Mouse (Mus musculus) MEL (cell line): Measurements from ENCODE around the gene Csnk1e. TPM values are rescaled to one million over a fixed set of nuclear protein-coding genes. Genes with fewer than 3 reads are reported as not detected.

ENCODE experiments used
- DNase-seq: peaks from one replicate; pipeline ENCODE4 v3.0.0; 2011; ENCODE audit warnings: low read depth, low spot score
- H3K27ac ChIP-seq: 2 replicates; pipeline ENCODE4 v1.5.1; 2012; ENCODE audit warnings: low read depth, mild to moderate bottlenecking, control low read depth, low read length, moderate library complexity; ENCODE audit not compliant: control insufficient read depth
- H3K27me3 ChIP-seq, 2 experiments: fragments of 150-350 bp in 1 of 2; sonication (generic) in 1 of 2; 2 replicates each; pipeline ENCODE4 v1.6.1; 2012; ENCODE audit warnings: low read length in 2 of 2, mild to moderate bottlenecking in 2 of 2, improper control_type of control experiment in 1 of 2, moderate library complexity in 1 of 2; ENCODE audit not compliant: insufficient read depth in 2 of 2, control insufficient read depth in 1 of 2
- H3K36me3 ChIP-seq, 2 experiments: 2 replicates each; pipeline ENCODE4 v1.6.1; 2012 to 2014; ENCODE audit warnings: low read length in 2 of 2, improper control_type of control experiment in 1 of 2, inconsistent platforms in 1 of 2, mild to moderate bottlenecking in 1 of 2; ENCODE audit not compliant: insufficient read depth in 2 of 2, control insufficient read depth in 1 of 2
- H3K4me1 ChIP-seq, 2 experiments: fragments of 150-350 bp in 1 of 2; sonication (generic) in 1 of 2; 2 replicates each; pipeline ENCODE4 v1.6.1; 2012; ENCODE audit warnings: low read length in 2 of 2, improper control_type of control experiment in 1 of 2, mild to moderate bottlenecking in 1 of 2; ENCODE audit not compliant: insufficient read depth in 2 of 2, control insufficient read depth in 1 of 2
- H3K4me3 ChIP-seq, 2 experiments: fragments of 150-350 bp in 1 of 2; sonication (generic) in 1 of 2; 2 replicates each; pipeline ENCODE4 v1.5.1; 2012; ENCODE audit warnings: low read depth in 2 of 2, low read length in 2 of 2, mild to moderate bottlenecking in 2 of 2, moderate library complexity in 2 of 2, control low read depth in 1 of 2, improper control_type of control experiment in 1 of 2; ENCODE audit not compliant: control insufficient read depth in 1 of 2, insufficient read depth in 1 of 2
- H3K79me2 ChIP-seq: 2 replicates; pipeline ENCODE4 v1.6.1; 2012; ENCODE audit warnings: mild to moderate bottlenecking, low read length, moderate library complexity; ENCODE audit not compliant: control insufficient read depth, poor library complexity, insufficient read depth
- H3K9ac ChIP-seq: 2 replicates; pipeline ENCODE4 v1.6.1; 2012; ENCODE audit warnings: low read depth, mild to moderate bottlenecking, control low read depth, low read length, moderate library complexity; ENCODE audit not compliant: control insufficient read depth, poor library complexity, severe bottlenecking
- H3K9me3 ChIP-seq: fragments of 150-350 bp; sonication (generic); replicated peaks from 2 replicates; pipeline ENCODE4 v1.6.1; 2012; ENCODE audit warnings: mild to moderate bottlenecking, low read length, improper control_type of control experiment, moderate library complexity; ENCODE audit not compliant: insufficient read depth
- CHD2 ChIP-seq: IDR thresholded peaks from 2 replicates; pipeline ENCODE4 v1.6.1; 2011; ENCODE audit warnings: low read length, improper control_type of control experiment
- GABPA ChIP-seq: IDR thresholded peaks from 2 replicates; pipeline ENCODE4 v1.6.1; 2012; ENCODE audit warnings: low read depth, mild to moderate bottlenecking, inconsistent platforms, low read length, improper control_type of control experiment, moderate library complexity
- GATA1 ChIP-seq: IDR thresholded peaks from 2 replicates; pipeline ENCODE4 v1.6.1; 2011; ENCODE audit warnings: low read depth, low read length, improper control_type of control experiment
- HCFC1 ChIP-seq: IDR thresholded peaks from 2 replicates; pipeline ENCODE4 v1.6.1; 2012; ENCODE audit warnings: low read depth, mild to moderate bottlenecking, inconsistent platforms, low read length, improper control_type of control experiment, moderate library complexity
- JUND ChIP-seq: IDR thresholded peaks from 2 replicates; pipeline ENCODE4 v1.6.1; 2011; ENCODE audit warnings: low read depth, mild to moderate bottlenecking, improper control_type of control experiment, low read length
- MAFK ChIP-seq: IDR thresholded peaks from 2 replicates; pipeline ENCODE4 v1.6.1; 2011; ENCODE audit warnings: low read depth, mild to moderate bottlenecking, low read length, improper control_type of control experiment, borderline replicate concordance
- MAZ ChIP-seq: IDR thresholded peaks from 2 replicates; pipeline ENCODE4 v1.6.1; 2012; ENCODE audit warnings: low read depth, mild to moderate bottlenecking, inconsistent platforms, low read length, improper control_type of control experiment
- MEF2A ChIP-seq: IDR thresholded peaks from 2 replicates; pipeline ENCODE4 v1.6.1; 2014; ENCODE audit warnings: low read depth, mild to moderate bottlenecking, inconsistent platforms, low read length, improper control_type of control experiment; ENCODE audit not compliant: poor library complexity, insufficient replicate concordance, severe bottlenecking; ENCODE audit errors: extremely low read depth
- MYC ChIP-seq: IDR thresholded peaks from 2 replicates; pipeline ENCODE4 v1.6.1; 2011; ENCODE audit warnings: low read depth, mild to moderate bottlenecking, low read length, improper control_type of control experiment, moderate library complexity
- NRF1 ChIP-seq: IDR thresholded peaks from 2 replicates; pipeline ENCODE4 v1.6.1; 2014; ENCODE audit warnings: low read depth, mild to moderate bottlenecking, inconsistent platforms, low read length, improper control_type of control experiment, moderate library complexity; ENCODE audit not compliant: poor library complexity, insufficient read depth, severe bottlenecking
- POLR2AphosphoS2 ChIP-seq: IDR thresholded peaks from 2 replicates; pipeline ENCODE4 v1.6.1; 2011; ENCODE audit warnings: low read length, improper control_type of control experiment
- POLR2AphosphoS5 ChIP-seq: IDR thresholded peaks from 2 replicates; pipeline ENCODE4 v1.6.1; 2012; ENCODE audit warnings: low read depth, borderline replicate concordance, mild to moderate bottlenecking, inconsistent platforms, low read length, moderate library complexity, mixed read lengths
- RAD21 ChIP-seq: IDR thresholded peaks from 2 replicates; pipeline ENCODE4 v1.6.1; 2011; ENCODE audit warnings: mild to moderate bottlenecking, low read depth, low read length, improper control_type of control experiment
- RCOR1 ChIP-seq: IDR thresholded peaks from 2 replicates; pipeline ENCODE4 v1.6.1; 2012; ENCODE audit warnings: low read depth, mild to moderate bottlenecking, inconsistent platforms, low read length, improper control_type of control experiment
- SMC3 ChIP-seq: IDR thresholded peaks from 2 replicates; pipeline ENCODE4 v1.6.1; 2011; ENCODE audit warnings: low read depth, low read length, improper control_type of control experiment
- TAL1 ChIP-seq: IDR thresholded peaks from 2 replicates; pipeline ENCODE4 v1.6.1; 2012; ENCODE audit warnings: mild to moderate bottlenecking, inconsistent platforms, low read length, moderate library complexity, mixed read lengths
- TBP ChIP-seq: IDR thresholded peaks from 2 replicates; pipeline ENCODE4 v1.8.0; 2011; ENCODE audit warnings: low read depth, low read length, improper control_type of control experiment
- TCF12 ChIP-seq: IDR thresholded peaks from 2 replicates; pipeline ENCODE4 v1.6.1; 2014; ENCODE audit warnings: low read depth, mild to moderate bottlenecking, inconsistent platforms, low read length, improper control_type of control experiment, moderate library complexity
- UBTF ChIP-seq: IDR thresholded peaks from 2 replicates; pipeline ENCODE4 v1.6.1; 2012; ENCODE audit warnings: low read depth, mild to moderate bottlenecking, inconsistent platforms, low read length, improper control_type of control experiment, moderate library complexity, borderline replicate concordance; ENCODE audit not compliant: insufficient read depth
- USF1 ChIP-seq: IDR thresholded peaks from 2 replicates; pipeline ENCODE4 v1.6.1; 2014; ENCODE audit warnings: low read depth, mild to moderate bottlenecking, inconsistent platforms, low read length, improper control_type of control experiment, moderate library complexity
- ZMIZ1 ChIP-seq: IDR thresholded peaks from 2 replicates; pipeline ENCODE4 v1.6.1; 2012; ENCODE audit warnings: low read depth, mild to moderate bottlenecking, inconsistent platforms, low read length, improper control_type of control experiment, moderate library complexity
- polyA plus RNA-seq, 2 experiments: library from polyadenylated mRNA; stranded (reverse) in 1 of 2; unstranded in 1 of 2; fragments of >175 nt in 1 of 2; fragments of >200 nt in 1 of 2; gene quantifications; 2 replicates each; pipeline versions ENCODE4 v1.2.1 to v1.2.4; 2012; ENCODE audit warnings: low replicate concordance in 2 of 2, low read depth in 1 of 2; ENCODE audit not compliant: insufficient read length in 2 of 2, insufficient read depth in 1 of 2, missing spikeins in 1 of 2
- total RNA-seq: library from RNA; depleted of rRNA; stranded (reverse); fragments of 300-350 nt; gene quantifications from 2 replicates; pipeline ENCODE4 v1.2.3, GENCODE M21; 2012; rRNA removed

Gene Csnk1e
- total RNA-seq = 28.5 and 33.3 TPM in 2 replicates
- polyA plus RNA-seq = 10 to 100 TPM in 1 of 2 experiments, not detected in 1; 58.1 TPM

GRCm38 (mm10) chr15:79455106-79455810 lies at the start of gene Csnk1e:
Csnk1e (minus strand) TSS chr15:79455566.
- Histone ChIP-seq H3K4me1 (peaks cover 0 to 9% of the 10 kb centered on the region in 2 experiments; a peak in 2 of 4 replicates), H3K4me3 (peak within 1 kb of the TSS; percentile 42 to 50; a peak in 3 of 4 replicates), H3K9ac (peak within 1 kb of the TSS; percentile 55), H3K9me3 (no peaks in the 10 kb centered on the region), H3K36me3 (peaks cover 0 to 2% of the 10 kb centered on the region in 2 experiments; a peak in 1 of 4 replicates), H3K27ac (no peak within 1 kb of the TSS), H3K27me3 (peaks cover under 1 to 7% of the 10 kb centered on the region in 2 experiments), H3K79me2 (no peaks in the 10 kb centered on the region)
- peak; percentile 57 for DNase-seq
- no peak for TF ChIP-seq GATA1
- no peak for TF ChIP-seq RAD21
- no peak for TF ChIP-seq HCFC1
- TF ChIP-seq TCF12 = no peak
- TF ChIP-seq POLR2AphosphoS2 = no peak
- TF ChIP-seq RCOR1 = no peak
- TF ChIP-seq UBTF = no peak
- TF ChIP-seq TAL1 = no peak
- no peak for TF ChIP-seq MAFK
- no peak for TF ChIP-seq SMC3
- TF ChIP-seq USF1 = no peak
- no peak for TF ChIP-seq TBP
- TF ChIP-seq MEF2A = no peak
- TF ChIP-seq GABPA = no peak
- TF ChIP-seq MYC = no peak

- TF ChIP-seq CHD2 = no peak
- no peak for TF ChIP-seq RAD21
- no peak for TF ChIP-seq ZMIZ1
- TF ChIP-seq MAZ = no peak
- no peak for TF ChIP-seq JUND
- no peak for TF ChIP-seq GABPA
- no peak for TF ChIP-seq NRF1
- no peak for TF ChIP-seq POLR2AphosphoS5
- TF ChIP-seq, all 39 proteins: peak for 0
- H3K4me3 ChIP-seq = no peak within 1 kb of the TSS
- H3K4me1 ChIP-seq = no peaks in the 10 kb centered on the region
- peaks cover 0 to 3% of the 10 kb centered on the region in 2 experiments; a peak in 1 of 4 replicates for H3K27me3 ChIP-seq
- H3K36me3 ChIP-seq = no peaks in the 10 kb centered on the region
- H3K27ac ChIP-seq = no peak within 1 kb of the TSS
- DNase-seq = no peak
- H3K79me2 ChIP-seq = no peaks in the 10 kb centered on the region
- H3K9ac ChIP-seq = no peak within 1 kb of the TSS
- H3K9me3 ChIP-seq = no peaks in the 10 kb centered on the region
Measured at GRCm38 (mm10) chr15:79504707-79505452, 49.5 kb upstream of the Csnk1e start, which contains the start of gene Kcnj4. Kcnj4 (minus strand) TSS chr15:79505241.
